Mouse (Mus musculus): ENCODE results near the gene Pip5kl1.
A peak's percentile ranks its signal among the peaks of the same experiment; 100 is the strongest.

The Pip5kl1 gene

DNA sequence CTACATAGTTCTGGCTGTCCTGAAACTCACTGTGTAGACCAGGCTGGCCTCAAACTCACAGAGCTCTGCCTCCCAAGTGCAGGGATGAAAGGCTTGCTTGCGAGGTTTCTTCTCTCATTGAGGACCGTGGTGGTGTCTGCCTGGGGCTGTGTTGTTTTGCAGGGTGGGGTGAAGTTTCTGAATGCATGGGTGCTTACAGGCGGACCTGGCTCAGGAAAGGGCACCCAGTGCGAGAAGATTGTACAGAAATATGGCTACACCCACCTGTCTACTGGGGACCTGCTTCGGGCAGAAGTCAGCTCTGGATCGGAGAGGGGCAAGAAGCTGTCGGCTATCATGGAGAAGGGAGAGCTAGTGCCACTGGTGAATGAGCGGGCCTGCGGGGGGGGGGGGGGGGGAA lies 55.4 kb downstream of the Pip5kl1 start:
- no peak for ATAC-seq (ENCODE audit: insufficient number of reproducible peaks, low FRiP score, low TSS enrichment)

DNA sequence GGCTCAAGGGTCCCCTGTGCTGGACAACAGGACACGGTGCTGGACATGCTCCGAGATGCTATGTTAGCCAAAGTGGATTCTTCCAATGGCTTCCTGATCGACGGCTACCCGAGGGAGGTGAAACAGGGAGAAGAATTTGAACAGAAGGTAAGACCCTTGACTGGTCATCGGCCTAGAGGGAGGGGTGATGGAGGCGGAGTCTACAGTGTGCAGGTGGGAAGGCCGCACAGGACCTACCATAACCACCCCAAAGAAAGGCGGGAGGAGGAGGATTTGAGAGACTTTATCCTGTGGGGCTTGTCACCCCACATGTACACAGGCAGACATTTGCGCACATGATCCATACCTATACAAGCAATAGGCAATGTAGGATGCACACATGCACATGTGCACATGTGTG lies 56.4 kb downstream of the Pip5kl1 start:
- no peak for ATAC-seq (ENCODE audit: insufficient number of reproducible peaks, low FRiP score, low TSS enrichment)

DNA sequence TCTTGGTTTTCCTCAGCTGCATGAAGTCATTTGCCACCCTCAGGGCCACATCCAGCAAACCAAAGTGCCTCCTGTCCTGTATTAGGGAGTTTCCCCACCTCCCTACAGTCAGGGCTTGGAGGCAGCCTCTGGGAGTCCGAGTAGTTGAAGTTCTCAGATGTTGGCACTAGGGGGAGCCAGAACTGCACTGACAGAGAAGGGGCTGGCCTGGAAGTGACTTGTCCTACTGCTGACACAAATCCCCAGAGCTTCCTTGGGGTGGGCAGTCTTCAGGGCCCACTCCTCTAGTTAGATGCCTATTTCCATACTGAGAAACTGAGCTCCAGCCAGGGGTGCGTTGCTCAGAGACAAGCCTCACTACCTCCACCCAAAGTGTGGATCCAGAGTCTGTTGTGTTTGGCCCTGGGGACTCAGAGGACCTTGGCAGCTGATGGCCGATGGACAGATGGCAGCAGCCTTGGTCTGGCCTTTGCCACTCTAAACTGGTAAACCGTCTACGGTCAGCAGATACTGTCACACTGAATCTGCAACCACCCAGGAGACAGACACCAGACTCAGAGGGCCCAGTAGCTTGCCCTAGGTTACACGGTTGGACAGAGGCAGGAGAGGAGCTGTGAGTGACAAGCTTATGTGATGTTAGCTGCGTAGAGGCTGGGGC lies 57.3 kb downstream of the Pip5kl1 start:
- peak; percentile 39 for ATAC-seq (ENCODE audit: insufficient number of reproducible peaks, low FRiP score, low TSS enrichment)
